Mouse (Mus musculus): ENCODE data around the gene Rreb1. TPM values are rescaled to one million over a fixed set of nuclear protein-coding genes. Genes with fewer than 3 reads are reported as not detected.

The Rreb1 gene
- polyA plus RNA-seq, 2 experiments: 19.0 to 21.4 TPM

DNA sequence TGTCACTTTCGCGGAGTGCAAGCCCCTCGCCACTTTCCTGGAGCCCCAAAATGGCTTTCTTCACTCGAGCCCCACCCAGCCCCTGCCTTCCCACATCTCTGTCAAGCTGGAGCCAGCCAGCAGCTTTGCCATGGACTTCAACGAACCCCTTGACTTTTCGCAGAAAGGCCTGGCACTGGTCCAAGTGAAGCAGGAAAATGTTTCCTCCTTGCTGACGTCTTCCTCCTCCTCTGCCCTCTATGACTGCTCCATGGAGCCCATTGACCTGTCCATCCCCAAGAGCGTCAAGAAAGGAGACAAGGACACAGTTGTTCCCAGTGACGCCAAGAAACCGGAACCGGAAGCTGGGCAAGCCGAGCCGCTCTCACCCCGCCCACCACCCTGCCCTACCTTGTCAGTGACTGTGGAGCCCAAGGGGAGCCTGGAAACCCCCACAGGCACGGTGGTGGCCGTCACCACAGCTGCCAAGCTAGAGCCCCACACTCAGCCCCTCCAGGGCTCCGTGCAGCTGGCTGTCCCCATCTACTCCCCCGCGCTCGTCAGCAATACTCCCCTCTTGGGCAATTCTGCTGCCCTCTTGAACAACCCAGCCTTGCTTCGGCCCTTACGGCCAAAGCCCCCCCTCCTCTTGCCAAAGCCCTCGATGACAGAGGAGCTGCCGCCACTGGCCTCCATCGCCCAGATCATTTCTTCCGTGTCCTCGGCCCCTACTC lies 153.2 kb downstream of the Rreb1 start:
- 84% methylated on average over 25 of the region's 27 CpGs for WGBS
- no peak for TF ChIP-seq POLR2A (IDR thresholded peaks at IDR 0.05; ENCODE audit: borderline replicate concordance, extremely low read depth, insufficient read depth, insufficient read length)
- no peak for ATAC-seq (ENCODE audit: low FRiP score, low read depth)

DNA sequence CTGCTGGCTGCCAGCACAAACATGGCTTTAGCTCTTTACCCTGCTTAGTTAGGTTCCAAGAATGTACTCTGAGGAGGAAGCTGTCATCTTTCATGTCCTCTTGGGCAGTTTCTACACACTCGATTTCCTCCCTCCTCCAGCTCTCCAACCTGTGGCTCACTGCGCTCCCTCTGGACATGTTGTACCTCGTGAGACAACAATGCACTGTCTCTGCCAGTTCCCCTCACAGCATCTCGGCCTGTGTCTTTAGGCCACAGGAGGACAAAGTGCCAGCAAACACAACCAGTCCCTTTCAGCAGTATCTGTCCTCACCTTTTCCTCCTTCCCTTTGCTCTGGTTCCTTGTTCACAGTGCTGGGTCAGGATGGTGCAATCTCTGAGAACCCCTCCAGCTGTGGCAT lies 155.9 kb downstream of the Rreb1 start:
- H3K36me3 ChIP-seq (ENCODE audit: control insufficient read depth, insufficient read depth, low read length): peaks cover 77% of the 10 kb centered on the region

More for the DNA sequence above, 153.2 kb downstream of the Rreb1 start:
- no peaks in the 10 kb centered on the region for H3K4me1 ChIP-seq (ENCODE audit: control insufficient read depth, insufficient read depth, low read length)
- DNase-seq (ENCODE audit: low spot score): no peak
- H3K4me3 ChIP-seq (replicated peaks; ENCODE audit: low read length): no peak overlapping the region
- no peak overlapping the region for H3K9ac ChIP-seq (ENCODE audit: low read depth, low read length, severe bottlenecking)
- H3K9me3 ChIP-seq (ENCODE audit: control insufficient read depth, low read length): no peaks in the 10 kb centered on the region
- H3K36me3 ChIP-seq (ENCODE audit: control insufficient read depth, insufficient read depth, low read length): peaks cover 72% of the 10 kb centered on the region
- H3K4me2 ChIP-seq (replicated peaks; ENCODE audit: low read depth, low read length, severe bottlenecking): no peak overlapping the region
- no peaks in the 10 kb centered on the region for H3K27me3 ChIP-seq (ENCODE audit: control insufficient read depth, insufficient read depth, low read length)
- H3K27ac ChIP-seq (replicated peaks; ENCODE audit: low read depth, low read length): no peak overlapping the region

DNA sequence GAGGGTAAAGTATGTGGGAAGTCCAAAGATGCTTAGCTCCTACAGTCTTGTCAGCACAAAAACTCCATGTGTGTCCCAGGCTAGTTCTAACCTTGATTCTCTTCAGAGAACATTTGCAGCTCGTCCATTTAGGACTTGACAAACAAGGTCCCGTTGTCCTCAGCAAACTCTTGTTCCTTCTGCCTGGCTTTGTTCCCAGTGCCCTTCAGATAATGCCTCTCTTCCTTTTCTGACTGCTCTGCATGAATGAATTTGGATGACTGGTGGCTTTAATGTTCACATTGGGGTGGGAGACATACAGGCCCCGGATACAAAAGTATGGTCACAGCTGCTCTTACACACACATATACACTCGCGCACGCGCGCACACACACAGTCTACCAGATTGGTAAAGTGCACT lies 156.7 kb downstream of the Rreb1 start:
- WGBS: 95% methylated on average over 8 of the region's 8 CpGs
- ATAC-seq (ENCODE audit: low FRiP score, low read depth): no peak

More for the DNA sequence above, 155.9 kb downstream of the Rreb1 start:
- no peak for ATAC-seq (ENCODE audit: low FRiP score, low read depth)
- Histone ChIP-seq H3K4me1 (ENCODE audit: control insufficient read depth, insufficient read depth, low read length) (no peaks in the 10 kb centered on the region), H3K9ac (ENCODE audit: low read depth, low read length, severe bottlenecking) (no peak overlapping the region), H3K4me2 (replicated peaks; ENCODE audit: low read depth, low read length, severe bottlenecking) (no peak overlapping the region), H3K9me3 (ENCODE audit: control insufficient read depth, low read length) (no peaks in the 10 kb centered on the region), H3K4me3 (replicated peaks; ENCODE audit: low read length) (no peak overlapping the region), H3K27ac (replicated peaks; ENCODE audit: low read depth, low read length) (no peak overlapping the region), H3K27me3 (ENCODE audit: control insufficient read depth, insufficient read depth, low read length) (no peaks in the 10 kb centered on the region)
- WGBS: 88% methylated on average over 4 of the region's 4 CpGs
- DNase-seq (ENCODE audit: low spot score): no peak
- TF ChIP-seq POLR2A (IDR thresholded peaks at IDR 0.05; ENCODE audit: borderline replicate concordance, extremely low read depth, insufficient read depth, insufficient read length): no peak

DNA sequence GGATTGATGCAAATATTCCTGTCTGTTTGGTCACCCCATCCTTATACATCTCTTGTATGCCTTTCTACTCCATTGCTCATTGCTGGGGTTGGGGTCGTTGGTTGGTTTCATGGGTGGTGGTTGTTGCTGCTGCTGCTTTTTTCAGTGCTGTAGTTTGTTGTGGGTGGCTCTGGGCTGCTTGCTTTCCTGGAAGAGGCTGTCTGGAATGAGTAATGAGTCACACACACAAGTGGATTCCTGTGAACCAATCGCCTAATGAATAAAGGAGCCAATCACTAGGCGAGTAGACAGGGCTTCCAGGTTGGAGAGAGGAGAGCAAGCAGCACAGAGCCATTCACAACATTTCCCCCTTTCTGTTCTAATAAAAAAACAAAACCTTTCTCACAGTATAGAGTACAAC lies 158.2 kb downstream of the Rreb1 start:
- no peak for TF ChIP-seq POLR2A (IDR thresholded peaks at IDR 0.05; ENCODE audit: borderline replicate concordance, extremely low read depth, insufficient read depth, insufficient read length)
- no peaks in the 10 kb centered on the region for H3K4me1 ChIP-seq (ENCODE audit: control insufficient read depth, insufficient read depth, low read length)
- H3K9me3 ChIP-seq (ENCODE audit: control insufficient read depth, low read length): no peaks in the 10 kb centered on the region
- H3K27me3 ChIP-seq (ENCODE audit: control insufficient read depth, insufficient read depth, low read length): no peaks in the 10 kb centered on the region
- no peak overlapping the region for H3K4me3 ChIP-seq (replicated peaks; ENCODE audit: low read length)
- no peak overlapping the region for H3K27ac ChIP-seq (replicated peaks; ENCODE audit: low read depth, low read length)
- 89% methylated on average over 3 of the region's 3 CpGs for WGBS
- ATAC-seq (ENCODE audit: low FRiP score, low read depth) (no peak), DNase-seq (ENCODE audit: low spot score) (no peak)
- H3K36me3 ChIP-seq (ENCODE audit: control insufficient read depth, insufficient read depth, low read length): peaks cover 54% of the 10 kb centered on the region
- no peak overlapping the region for H3K9ac ChIP-seq (ENCODE audit: low read depth, low read length, severe bottlenecking)
- no peak overlapping the region for H3K4me2 ChIP-seq (replicated peaks; ENCODE audit: low read depth, low read length, severe bottlenecking)

More for the DNA sequence above, 156.7 kb downstream of the Rreb1 start:
- Histone ChIP-seq H3K27me3 (ENCODE audit: control insufficient read depth, insufficient read depth, low read length) (no peaks in the 10 kb centered on the region), H3K9ac (ENCODE audit: low read depth, low read length, severe bottlenecking) (no peak overlapping the region), H3K4me2 (replicated peaks; ENCODE audit: low read depth, low read length, severe bottlenecking) (no peak overlapping the region), H3K4me3 (replicated peaks; ENCODE audit: low read length) (no peak overlapping the region), H3K36me3 (ENCODE audit: control insufficient read depth, insufficient read depth, low read length) (peaks cover 68% of the 10 kb centered on the region), H3K9me3 (ENCODE audit: control insufficient read depth, low read length) (no peaks in the 10 kb centered on the region), H3K27ac (replicated peaks; ENCODE audit: low read depth, low read length) (no peak overlapping the region), H3K4me1 (ENCODE audit: control insufficient read depth, insufficient read depth, low read length) (no peaks in the 10 kb centered on the region)
- DNase-seq (ENCODE audit: low spot score): no peak
- TF ChIP-seq POLR2A (IDR thresholded peaks at IDR 0.05; ENCODE audit: borderline replicate concordance, extremely low read depth, insufficient read depth, insufficient read length): no peak

DNA sequence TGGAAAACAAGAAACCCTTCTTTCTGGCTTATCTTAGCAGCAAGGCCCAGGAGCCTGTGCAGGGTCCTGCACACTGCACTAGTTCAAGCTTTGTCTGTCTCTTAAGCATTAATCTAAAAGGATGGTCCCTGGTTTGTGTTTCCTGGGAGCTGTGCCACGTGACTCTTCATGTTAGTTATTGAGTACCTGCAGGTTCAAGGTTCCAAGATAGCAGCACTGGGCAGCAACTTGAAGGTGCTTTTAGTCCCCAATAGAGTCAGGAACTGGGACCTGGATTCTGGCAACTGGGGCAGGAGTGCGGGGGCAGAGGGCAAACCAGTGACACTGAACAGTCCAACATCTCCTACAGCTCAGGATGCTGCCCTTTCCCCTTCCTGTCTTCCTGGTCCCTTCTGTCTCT lies 162.0 kb downstream of the Rreb1 start:
- DNase-seq (ENCODE audit: low spot score) (no peak), ATAC-seq (ENCODE audit: low FRiP score, low read depth) (no peak)
- Histone ChIP-seq H3K9me3 (ENCODE audit: control insufficient read depth, low read length) (no peaks in the 10 kb centered on the region), H3K4me3 (replicated peaks; ENCODE audit: low read length) (no peak overlapping the region), H3K4me2 (replicated peaks; ENCODE audit: low read depth, low read length, severe bottlenecking) (no peak overlapping the region), H3K27me3 (ENCODE audit: control insufficient read depth, insufficient read depth, low read length) (no peaks in the 10 kb centered on the region), H3K9ac (ENCODE audit: low read depth, low read length, severe bottlenecking) (no peak overlapping the region), H3K36me3 (ENCODE audit: control insufficient read depth, insufficient read depth, low read length) (peaks cover 38% of the 10 kb centered on the region), H3K4me1 (ENCODE audit: control insufficient read depth, insufficient read depth, low read length) (peaks cover 17% of the 10 kb centered on the region; the same call in 1 of the 2 replicates), H3K27ac (replicated peaks; ENCODE audit: low read depth, low read length) (no peak overlapping the region)
- no peak for TF ChIP-seq POLR2A (IDR thresholded peaks at IDR 0.05; ENCODE audit: borderline replicate concordance, extremely low read depth, insufficient read depth, insufficient read length)
- 82% methylated on average over 2 of the region's 2 CpGs for WGBS
